Mouse (Mus musculus): ENCODE measurements at regions not wholly inside any gene's neighbourhood (a gene's known extent, or its start where the extent isn't known, plus 50 kb on each side); places are given as distances from the start of the nearest gene placed in this dataset.
A peak's percentile ranks its signal among the peaks of the same experiment; 100 is the strongest.

DNA sequence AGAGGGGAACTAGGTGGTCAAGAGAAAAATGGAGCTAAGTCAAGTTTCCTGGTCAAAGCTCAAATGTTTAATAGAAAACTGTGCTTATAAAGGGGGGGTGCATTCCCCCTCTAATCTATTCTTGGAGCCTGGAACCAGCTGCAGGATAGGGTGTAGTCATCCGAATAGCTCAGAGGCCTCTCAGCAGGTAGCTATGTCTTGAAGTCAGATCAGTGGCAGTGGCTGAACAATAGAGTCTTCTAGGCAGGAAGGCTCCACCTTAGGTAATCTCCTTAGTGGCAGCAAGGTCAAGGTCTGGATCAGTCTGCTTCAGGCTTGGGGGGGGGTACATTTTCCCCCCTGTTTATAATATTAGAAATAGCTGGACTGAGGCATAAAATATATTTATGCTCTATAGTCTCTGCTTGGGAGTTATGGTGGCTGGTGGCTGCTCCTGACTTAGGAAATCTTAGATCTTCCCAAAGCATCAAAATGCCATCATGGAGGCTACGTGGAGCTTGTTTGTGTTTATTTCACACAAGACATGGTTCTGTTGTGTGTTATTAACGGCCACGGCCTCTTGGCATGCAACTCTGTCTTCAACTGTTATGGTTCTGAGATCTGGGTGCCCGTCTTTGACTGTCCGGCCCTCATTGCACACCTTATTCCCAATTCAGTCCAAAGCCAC lies 1984.1 kb downstream of the Cntnap5b start:
- H3K4me2 ChIP-seq = no peak overlapping the region
- DNase-seq (ENCODE audit: low spot score, missing footprints) = peak; percentile 86
- H3K27ac ChIP-seq (ENCODE audit: low read depth, low read length) = no peak overlapping the region
- no peak; the same call in 1 of the 2 replicates for ATAC-seq (ENCODE audit: low FRiP score)
- 37% methylated on average over 6 of the region's 6 CpGs for WGBS
- peaks cover 4% of the 10 kb centered on the region; the same call in 1 of the 2 replicates for H3K4me1 ChIP-seq (ENCODE audit: control insufficient read depth, insufficient read depth, low read length)
- no peaks in the 10 kb centered on the region for H3K27me3 ChIP-seq (ENCODE audit: control insufficient read depth, insufficient read depth, low read length)
- H3K9me3 ChIP-seq (ENCODE audit: control insufficient read depth, low read length) = no peaks in the 10 kb centered on the region
- no peak overlapping the region for H3K9ac ChIP-seq (ENCODE audit: low read length)
- no peak overlapping the region for H3K4me3 ChIP-seq (ENCODE audit: low read depth, low read length)
- H3K36me3 ChIP-seq (ENCODE audit: control insufficient read depth, insufficient read depth, low read length) = no peaks in the 10 kb centered on the region

DNA sequence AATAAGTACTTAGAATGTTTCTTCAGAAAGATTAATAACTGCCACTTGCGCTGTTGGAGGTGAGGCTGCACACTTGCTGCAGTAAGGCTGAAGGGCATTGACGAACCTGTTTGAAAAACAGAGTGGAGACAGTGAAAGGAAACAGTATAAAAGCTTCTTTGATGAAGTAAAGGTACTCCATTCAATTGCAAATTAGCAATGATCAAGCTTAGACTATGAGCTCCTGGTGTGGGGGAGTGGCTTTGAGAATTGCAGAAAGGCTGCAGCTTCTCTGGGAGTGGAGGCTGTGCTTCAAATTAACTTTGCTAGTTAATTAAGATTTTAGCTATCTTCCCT lies 1984.6 kb downstream of the Cntnap5b start:
- ATAC-seq (ENCODE audit: low FRiP score) = no peak

GRCm38 (mm10) chr1:101805830-101806229 lies 2033.3 kb downstream of the Cntnap5b start:
- Histone ChIP-seq H3K4me1 (ENCODE audit: control insufficient read depth, insufficient read depth, low read length) (no peaks in the 10 kb centered on the region), H3K27ac (ENCODE audit: low read depth, low read length) (no peak overlapping the region), H3K9ac (ENCODE audit: low read length) (no peak overlapping the region), H3K27me3 (ENCODE audit: control insufficient read depth, insufficient read depth, low read length) (no peaks in the 10 kb centered on the region), H3K4me3 (ENCODE audit: low read depth, low read length) (no peak overlapping the region), H3K4me2 (no peak overlapping the region), H3K36me3 (ENCODE audit: control insufficient read depth, insufficient read depth, low read length) (no peaks in the 10 kb centered on the region), H3K9me3 (ENCODE audit: control insufficient read depth, low read length) (no peaks in the 10 kb centered on the region)
- ATAC-seq (ENCODE audit: low FRiP score) = no peak
- WGBS = 72% methylated on average over 1 of the region's 1 CpGs
- DNase-seq (ENCODE audit: low spot score, missing footprints) = no peak

More for the DNA sequence above, 1984.6 kb downstream of the Cntnap5b start:
- no peak for DNase-seq (ENCODE audit: low spot score, missing footprints)
- Histone ChIP-seq H3K9me3 (ENCODE audit: control insufficient read depth, low read length) (no peaks in the 10 kb centered on the region), H3K27me3 (ENCODE audit: control insufficient read depth, insufficient read depth, low read length) (no peaks in the 10 kb centered on the region), H3K9ac (ENCODE audit: low read length) (no peak overlapping the region), H3K4me2 (no peak overlapping the region), H3K27ac (ENCODE audit: low read depth, low read length) (no peak overlapping the region), H3K4me3 (ENCODE audit: low read depth, low read length) (no peak overlapping the region), H3K36me3 (ENCODE audit: control insufficient read depth, insufficient read depth, low read length) (no peaks in the 10 kb centered on the region), H3K4me1 (ENCODE audit: control insufficient read depth, insufficient read depth, low read length) (peaks cover 4% of the 10 kb centered on the region; the same call in 1 of the 2 replicates)
- WGBS = 5% methylated on average over 2 of the region's 2 CpGs
